Mouse (Mus musculus): ENCODE measurements around the gene Tmem247. TPM values are rescaled to one million over a fixed set of nuclear protein-coding genes. Genes with fewer than 3 reads are reported as not detected.

Gene Tmem247
- polyA plus RNA-seq, 1 experiment from 2014 or later, result not detected

DNA sequence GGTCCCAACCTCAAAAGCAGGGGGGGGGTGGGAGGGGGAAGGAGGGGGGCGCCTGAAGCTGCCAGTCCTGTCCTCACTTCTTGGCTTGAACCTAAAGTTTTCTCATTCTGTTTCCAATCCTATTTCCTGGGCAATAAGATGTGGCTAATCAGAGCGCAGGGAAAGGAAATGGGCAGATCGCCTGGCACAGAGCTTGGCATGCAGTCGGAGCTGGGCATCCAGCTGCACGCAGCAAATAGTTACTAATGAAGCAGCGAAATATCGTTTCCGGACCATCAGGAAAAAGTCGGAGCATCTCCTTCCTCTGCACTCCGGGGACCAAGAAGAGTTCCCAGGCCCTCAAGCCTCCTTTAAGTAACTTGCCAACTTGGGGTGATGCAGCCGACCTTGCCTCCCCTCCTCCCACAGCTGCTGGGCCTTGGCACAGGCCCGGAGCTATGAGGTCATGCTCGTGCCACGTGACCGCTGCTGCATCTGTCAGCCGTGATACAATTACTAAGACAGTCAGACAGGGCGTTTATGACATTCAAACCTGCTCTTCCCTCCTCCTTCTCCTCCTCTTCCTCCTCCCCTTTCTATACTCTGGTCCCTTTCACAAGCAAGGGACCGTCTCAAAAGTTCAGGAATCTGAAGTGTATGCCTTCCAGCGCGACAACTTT, 20.5 kb downstream of the Tmem247 start:
- Histone ChIP-seq H3K4me1 (replicated peaks; ENCODE audit: control insufficient read depth, insufficient read depth, low read length) (0 out of 2 replicates have a peak, but pooled peaks cover 4% of the 10 kb centered on the region), H3K27me3 (replicated peaks; ENCODE audit: control insufficient read depth, insufficient read depth, low read length) (no peaks in the 10 kb centered on the region), H3K4me3 (ENCODE audit: low read depth, low read length) (peak overlapping the region; percentile 22), H3K4me2 (replicated peaks; ENCODE audit: low read depth) (peak overlapping the region; percentile 60), H3K36me3 (ENCODE audit: control insufficient read depth, insufficient read depth) (no peaks in the 10 kb centered on the region), H3K9ac (ENCODE audit: low read depth, low read length) (no peak overlapping the region), H3K9me3 (ENCODE audit: control insufficient read depth) (no peaks in the 10 kb centered on the region), H3K27ac (ENCODE audit: low read depth, low read length) (no peak overlapping the region)
- ATAC-seq, result peak; percentile 78
- 5% methylated on average over 20 of the region's 20 CpGs for WGBS
- no peak for TF ChIP-seq CTCF (IDR thresholded peaks at IDR 0.05; ENCODE audit: low read depth)

DNA sequence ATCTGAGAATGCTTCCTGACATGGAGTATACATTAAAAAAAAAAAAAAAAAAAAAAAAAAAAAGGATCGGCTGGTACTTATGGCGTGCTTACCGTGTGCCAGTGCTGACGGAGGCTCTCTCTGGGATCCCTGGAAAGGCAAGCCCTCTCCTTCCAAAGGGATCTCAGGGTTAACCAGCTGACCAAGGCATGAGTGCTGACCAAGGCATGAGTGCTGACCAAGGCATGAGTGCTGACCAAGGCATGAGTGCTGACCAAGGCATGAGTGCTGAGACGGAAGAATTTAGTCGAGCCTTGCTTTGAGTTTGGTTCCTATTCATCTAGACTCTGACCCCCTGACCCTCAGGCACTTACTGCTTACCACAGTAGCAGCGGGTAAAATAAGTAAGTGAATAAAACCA, 21.5 kb downstream of the Tmem247 start:
- H3K9ac ChIP-seq (ENCODE audit: low read depth, low read length), result no peak overlapping the region
- no peak overlapping the region for H3K4me2 ChIP-seq (replicated peaks; ENCODE audit: low read depth)
- no peak for TF ChIP-seq CTCF (IDR thresholded peaks at IDR 0.05; ENCODE audit: low read depth)
- H3K27ac ChIP-seq (ENCODE audit: low read depth, low read length), result no peak overlapping the region
- no peak for ATAC-seq
- 0 out of 2 replicates have a peak, but pooled peaks cover 4% of the 10 kb centered on the region for H3K4me1 ChIP-seq (replicated peaks; ENCODE audit: control insufficient read depth, insufficient read depth, low read length)
- 67% methylated on average over 7 of the region's 7 CpGs for WGBS
- no peaks in the 10 kb centered on the region for H3K9me3 ChIP-seq (ENCODE audit: control insufficient read depth)
- no peak overlapping the region for H3K4me3 ChIP-seq (ENCODE audit: low read depth, low read length)
- H3K27me3 ChIP-seq (replicated peaks; ENCODE audit: control insufficient read depth, insufficient read depth, low read length), result no peaks in the 10 kb centered on the region
- no peaks in the 10 kb centered on the region for H3K36me3 ChIP-seq (ENCODE audit: control insufficient read depth, insufficient read depth)

- Histone ChIP-seq H3K4me1 (replicated peaks; ENCODE audit: control insufficient read depth, insufficient read depth, low read length) (0 out of 2 replicates have a peak, but pooled peaks cover 4% of the 10 kb centered on the region), H3K27ac (ENCODE audit: low read depth, low read length) (no peak overlapping the region), H3K9ac (ENCODE audit: low read depth, low read length) (no peak overlapping the region), H3K4me2 (replicated peaks; ENCODE audit: low read depth) (no peak overlapping the region), H3K9me3 (ENCODE audit: control insufficient read depth) (no peaks in the 10 kb centered on the region), H3K36me3 (ENCODE audit: control insufficient read depth, insufficient read depth) (no peaks in the 10 kb centered on the region), H3K27me3 (replicated peaks; ENCODE audit: control insufficient read depth, insufficient read depth, low read length) (no peaks in the 10 kb centered on the region), H3K4me3 (ENCODE audit: low read depth, low read length) (no peak overlapping the region)
- ATAC-seq, result no peak
- WGBS, result 71% methylated on average over 6 of the region's 6 CpGs
- no peak for TF ChIP-seq CTCF (IDR thresholded peaks at IDR 0.05; ENCODE audit: low read depth)
Measured at GRCm38 (mm10) chr17:86942112-86942511, 25.0 kb downstream of the Tmem247 start.

DNA sequence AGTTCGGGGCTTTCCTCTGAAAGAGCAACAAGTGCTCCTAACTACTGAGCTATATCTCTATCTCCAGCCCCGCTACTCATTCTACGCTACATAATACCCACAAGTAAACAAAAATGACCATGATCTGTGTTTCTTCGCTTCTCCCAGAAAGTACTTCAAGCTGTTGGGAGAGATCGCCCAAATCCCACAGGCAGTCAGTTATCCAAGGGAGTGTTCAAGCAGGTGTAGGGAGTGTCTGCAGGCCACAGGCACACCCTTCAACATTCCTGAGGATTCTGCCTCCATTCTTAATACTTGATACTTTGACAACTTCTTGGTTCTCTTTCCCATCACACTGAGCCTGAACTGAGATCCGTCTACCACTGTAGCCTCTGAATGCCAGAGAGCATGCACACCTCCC, 26.0 kb downstream of the Tmem247 start:
- no peak for TF ChIP-seq CTCF (IDR thresholded peaks at IDR 0.05; ENCODE audit: low read depth)
- Histone ChIP-seq H3K9me3 (ENCODE audit: control insufficient read depth) (no peaks in the 10 kb centered on the region), H3K9ac (ENCODE audit: low read depth, low read length) (no peak overlapping the region), H3K4me2 (replicated peaks; ENCODE audit: low read depth) (no peak overlapping the region), H3K36me3 (ENCODE audit: control insufficient read depth, insufficient read depth) (no peaks in the 10 kb centered on the region), H3K27me3 (replicated peaks; ENCODE audit: control insufficient read depth, insufficient read depth, low read length) (no peaks in the 10 kb centered on the region), H3K27ac (ENCODE audit: low read depth, low read length) (no peak overlapping the region), H3K4me3 (ENCODE audit: low read depth, low read length) (no peak overlapping the region), H3K4me1 (replicated peaks; ENCODE audit: control insufficient read depth, insufficient read depth, low read length) (0 out of 2 replicates have a peak, but pooled peaks cover 1% of the 10 kb centered on the region)
- ATAC-seq, result no peak
- 79% methylated on average over 6 of the region's 6 CpGs for WGBS

DNA sequence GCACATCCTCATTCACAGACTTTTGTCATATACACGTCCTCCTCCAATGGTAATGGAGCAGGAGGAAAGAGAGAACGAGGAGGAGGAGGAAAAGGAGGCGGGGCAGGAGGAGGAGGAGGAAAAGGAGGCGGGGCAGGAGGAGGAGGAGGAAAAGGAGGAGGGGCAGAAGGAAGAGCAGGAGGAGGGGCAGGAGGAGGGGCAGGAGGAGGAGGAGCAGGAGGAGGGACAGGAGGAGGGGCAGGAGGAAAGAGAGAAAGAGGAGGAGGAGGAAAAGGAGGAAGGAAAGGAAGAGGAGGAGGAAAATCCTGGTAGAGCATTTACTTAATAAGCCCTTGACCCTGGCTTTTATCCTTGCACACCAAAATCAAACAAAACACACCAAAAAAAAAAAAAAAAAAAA, 28.9 kb downstream of the Tmem247 start:
- no peak for ATAC-seq

DNA sequence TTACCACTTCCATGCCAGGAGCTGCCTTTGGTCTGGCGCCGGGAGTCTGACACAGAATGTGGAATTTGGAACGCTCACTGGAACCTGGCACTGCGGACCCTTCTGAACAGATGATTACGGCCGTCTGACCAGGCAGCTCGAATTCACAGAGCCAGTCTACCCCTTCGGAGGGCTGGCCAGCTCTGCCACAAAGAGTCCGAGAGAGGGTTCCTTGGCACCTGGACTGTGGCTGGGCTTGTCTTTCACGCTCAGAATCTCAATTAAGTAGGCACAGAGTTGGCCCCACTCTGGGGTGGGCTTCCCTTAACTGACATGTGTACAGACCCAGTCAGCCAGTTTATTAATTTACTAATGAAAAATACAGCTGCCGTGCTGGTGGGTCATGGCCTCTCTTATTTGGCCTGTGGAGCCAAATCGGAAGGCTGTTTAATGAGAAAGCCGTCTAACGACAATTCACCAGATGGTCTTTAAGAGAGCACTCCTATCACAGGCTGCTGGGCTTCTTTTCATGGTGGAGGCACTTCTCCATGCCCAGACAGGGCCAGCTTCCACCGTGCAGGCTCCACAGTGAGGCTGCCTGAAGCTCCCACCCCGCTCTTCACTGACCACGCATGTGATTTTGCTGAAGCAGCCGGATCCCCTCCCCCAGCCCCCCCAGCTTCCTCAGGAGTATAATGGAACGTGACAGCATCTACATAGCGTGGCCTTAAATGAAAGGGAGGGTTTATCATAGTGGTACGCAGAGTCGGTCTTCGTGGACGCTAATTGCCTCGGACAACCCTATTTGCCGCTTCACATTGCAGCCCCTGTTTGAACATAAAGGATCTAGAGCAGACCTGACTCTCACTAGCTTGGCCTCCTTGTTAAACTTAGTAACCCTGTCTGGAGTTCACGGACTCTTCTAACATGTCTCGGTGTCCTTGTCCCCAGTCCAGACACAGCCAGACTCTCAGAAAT, 31.0 kb downstream of the Tmem247 start, which contains the start of gene Atp6v1e2:
Gene Atp6v1e2 (minus strand): TSS at position 58 of the 957 bp plus-strand sequence.
- no peak for TF ChIP-seq CTCF (IDR thresholded peaks at IDR 0.05; ENCODE audit: low read depth)
- no peak within 1 kb of the TSS for H3K4me2 ChIP-seq (replicated peaks; ENCODE audit: low read depth)
- no peaks in the 10 kb centered on the region for H3K27me3 ChIP-seq (replicated peaks; ENCODE audit: control insufficient read depth, insufficient read depth, low read length)
- H3K4me3 ChIP-seq (ENCODE audit: low read depth, low read length), result no peak within 1 kb of the TSS
- no peaks in the 10 kb centered on the region for H3K9me3 ChIP-seq (ENCODE audit: control insufficient read depth)
- 84% methylated on average over 28 of the region's 28 CpGs for WGBS
- H3K36me3 ChIP-seq (ENCODE audit: control insufficient read depth, insufficient read depth), result no peaks in the 10 kb centered on the region
- H3K27ac ChIP-seq (ENCODE audit: low read depth, low read length), result no peak within 1 kb of the TSS
- ATAC-seq, result no peak
- no peak within 1 kb of the TSS for H3K9ac ChIP-seq (ENCODE audit: low read depth, low read length)
- no peaks in the 10 kb centered on the region for H3K4me1 ChIP-seq (replicated peaks; ENCODE audit: control insufficient read depth, insufficient read depth, low read length)

More for the DNA sequence above, 28.9 kb downstream of the Tmem247 start:
- no peaks in the 10 kb centered on the region for H3K4me1 ChIP-seq (replicated peaks; ENCODE audit: control insufficient read depth, insufficient read depth, low read length)
- no peak for TF ChIP-seq CTCF (IDR thresholded peaks at IDR 0.05; ENCODE audit: low read depth)
- no peak overlapping the region for H3K9ac ChIP-seq (ENCODE audit: low read depth, low read length)
- H3K9me3 ChIP-seq (ENCODE audit: control insufficient read depth), result no peaks in the 10 kb centered on the region
- no peaks in the 10 kb centered on the region for H3K36me3 ChIP-seq (ENCODE audit: control insufficient read depth, insufficient read depth)
- no peaks in the 10 kb centered on the region for H3K27me3 ChIP-seq (replicated peaks; ENCODE audit: control insufficient read depth, insufficient read depth, low read length)
- 42% methylated on average over 4 of the region's 4 CpGs for WGBS
- H3K4me2 ChIP-seq (replicated peaks; ENCODE audit: low read depth), result no peak overlapping the region
- no peak overlapping the region for H3K4me3 ChIP-seq (ENCODE audit: low read depth, low read length)
- H3K27ac ChIP-seq (ENCODE audit: low read depth, low read length), result no peak overlapping the region
